Mouse (Mus musculus): Measurements from ENCODE around the gene Krtcap2. TPM values are rescaled to one million over a fixed set of nuclear protein-coding genes. Genes with fewer than 3 reads are reported as not detected.

Gene Krtcap2
- polyA plus RNA-seq, 1 experiment from 2014 or later: 216 TPM

MicroRNAs within 50 kb of the gene (microRNA counts, 519-probe panel; counts per million panel counts)
- microRNA mmu-miR-92b: 209 counts per million, percentile 61 among the panel's probes with 10 or more counts

Small RNA genes within 50 kb of the gene (microRNA-seq; reads per million reads assigned to microRNA genes)
- 93.0 reads per million, percentile 53 among the genes with 10 or more reads in this experiment for gene Mir92b

Other genes with a start within 250 kb of the Krtcap2 start
- 8.6 and 9.8 TPM in 2 replicates for gene Rusc1, start 152.7 kb upstream of the Krtcap2 start, polyA plus RNA-seq (2015; fragmentation: Nextera tagmentation; extraction: Ambion mirVana)
- not detected in 2 replicates for gene Gm43738, start 144.9 kb upstream of the Krtcap2 start, polyA plus RNA-seq (2015; fragmentation: Nextera tagmentation; extraction: Ambion mirVana)
- 119 and 130 TPM in 2 replicates for gene Fdps, start 144.0 kb upstream of the Krtcap2 start, polyA plus RNA-seq (2015; fragmentation: Nextera tagmentation; extraction: Ambion mirVana)
- gene Pklr, start 109.8 kb upstream of the Krtcap2 start, polyA plus RNA-seq (2015; fragmentation: Nextera tagmentation; extraction: Ambion mirVana): 0.98 and 5.3 TPM in 2 replicates
- 0.68 and 1.0 TPM in 2 replicates for gene Hcn3, start 85.8 kb upstream of the Krtcap2 start, polyA plus RNA-seq (2015; fragmentation: Nextera tagmentation; extraction: Ambion mirVana)
- gene Clk2, start 81.2 kb upstream of the Krtcap2 start, polyA plus RNA-seq (2015; fragmentation: Nextera tagmentation; extraction: Ambion mirVana): 16.9 and 17.4 TPM in 2 replicates
- gene Scamp3, start 68.5 kb upstream of the Krtcap2 start, polyA plus RNA-seq (2015; fragmentation: Nextera tagmentation; extraction: Ambion mirVana): 83.4 and 88.1 TPM in 2 replicates
- gene Fam189b, start 62.8 kb upstream of the Krtcap2 start, polyA plus RNA-seq (2015; fragmentation: Nextera tagmentation; extraction: Ambion mirVana): 12.8 and 13.5 TPM in 2 replicates
- 32.7 and 34.8 TPM in 2 replicates for gene Gba, start 43.0 kb upstream of the Krtcap2 start, polyA plus RNA-seq (2015; fragmentation: Nextera tagmentation; extraction: Ambion mirVana)
- gene Thbs3, start 30.8 kb upstream of the Krtcap2 start, polyA plus RNA-seq (2015; fragmentation: Nextera tagmentation; extraction: Ambion mirVana): 15.6 and 16.2 TPM in 2 replicates
- gene Mtx1, start 18.9 kb upstream of the Krtcap2 start, polyA plus RNA-seq (2015; fragmentation: Nextera tagmentation; extraction: Ambion mirVana): 125 and 126 TPM in 2 replicates
- 0.59 and 1.1 TPM in 2 replicates for gene Muc1, start 16.9 kb upstream of the Krtcap2 start, polyA plus RNA-seq (2015; fragmentation: Nextera tagmentation; extraction: Ambion mirVana)
- 0.70 and 0.76 TPM in 2 replicates for gene Trim46, start 343 bp downstream of the Krtcap2 start, polyA plus RNA-seq (2015; fragmentation: Nextera tagmentation; extraction: Ambion mirVana)
- 77.5 and 85.1 TPM in 2 replicates for gene Dpm3, start 13.4 kb downstream of the Krtcap2 start, polyA plus RNA-seq (2015; fragmentation: Nextera tagmentation; extraction: Ambion mirVana)
- gene Slc50a1, start 24.6 kb downstream of the Krtcap2 start, polyA plus RNA-seq (2015; fragmentation: Nextera tagmentation; extraction: Ambion mirVana): 40.6 and 40.7 TPM in 2 replicates
- 33.3 and 38.4 TPM in 2 replicates for gene Efna1, start 35.2 kb downstream of the Krtcap2 start, polyA plus RNA-seq (2015; fragmentation: Nextera tagmentation; extraction: Ambion mirVana)
- 1.8 and 1.9 TPM in 2 replicates for gene Efna3, start 77.0 kb downstream of the Krtcap2 start, polyA plus RNA-seq (2015; fragmentation: Nextera tagmentation; extraction: Ambion mirVana)
- 9.9 and 10.2 TPM in 2 replicates for gene Efna4, start 92.1 kb downstream of the Krtcap2 start, polyA plus RNA-seq (2015; fragmentation: Nextera tagmentation; extraction: Ambion mirVana)
- gene Adam15, start 104.0 kb downstream of the Krtcap2 start, polyA plus RNA-seq (2015; fragmentation: Nextera tagmentation; extraction: Ambion mirVana): 58.3 and 58.9 TPM in 2 replicates
- 0.08 TPM in 1 of 2 replicates, not detected in the other for gene Dcst2, start 116.0 kb downstream of the Krtcap2 start, polyA plus RNA-seq (2015; fragmentation: Nextera tagmentation; extraction: Ambion mirVana)
- 0.09 and 0.10 TPM in 2 replicates for gene Dcst1, start 119.3 kb downstream of the Krtcap2 start, polyA plus RNA-seq (2015; fragmentation: Nextera tagmentation; extraction: Ambion mirVana)
- 1.9 and 2.1 TPM in 2 replicates for gene Zbtb7b, start 148.8 kb downstream of the Krtcap2 start, polyA plus RNA-seq (2015; fragmentation: Nextera tagmentation; extraction: Ambion mirVana)
- 0.75 TPM in 1 of 2 replicates, not detected in the other for gene Lenep, start 156.8 kb downstream of the Krtcap2 start, polyA plus RNA-seq (2015; fragmentation: Nextera tagmentation; extraction: Ambion mirVana)
- gene Flad1, start 165.9 kb downstream of the Krtcap2 start, polyA plus RNA-seq (2015; fragmentation: Nextera tagmentation; extraction: Ambion mirVana): 30.3 and 32.0 TPM in 2 replicates
- 339 and 400 TPM in 2 replicates for gene Cks1b, start 172.4 kb downstream of the Krtcap2 start, polyA plus RNA-seq (2015; fragmentation: Nextera tagmentation; extraction: Ambion mirVana)
- 63.4 and 66.1 TPM in 2 replicates for gene Shc1, start 172.5 kb downstream of the Krtcap2 start, polyA plus RNA-seq (2015; fragmentation: Nextera tagmentation; extraction: Ambion mirVana)
- gene Pygo2, start 184.2 kb downstream of the Krtcap2 start, polyA plus RNA-seq (2015; fragmentation: Nextera tagmentation; extraction: Ambion mirVana): 24.3 and 24.8 TPM in 2 replicates
- 61.3 and 64.1 TPM in 2 replicates for gene Pbxip1, start 190.7 kb downstream of the Krtcap2 start, polyA plus RNA-seq (2015; fragmentation: Nextera tagmentation; extraction: Ambion mirVana)
- 47.6 and 58.3 TPM in 2 replicates for gene Pmvk, start 208.6 kb downstream of the Krtcap2 start, polyA plus RNA-seq (2015; fragmentation: Nextera tagmentation; extraction: Ambion mirVana)